Mouse (Mus musculus): Measurements from ENCODE around the gene Trim63.
"Not testable (repeated sequence)": the region's sequence is repeated elsewhere in the genome, so short reads cannot be mapped to it uniquely, and the experiment has no call there.

- not testable (repeated sequence) for TF ChIP-seq CTCF (IDR thresholded peaks at IDR 0.05; ENCODE audit: extremely low read depth, insufficient read length, insufficient replicate concordance, low read depth, low read length); POLR2A (IDR thresholded peaks at IDR 0.05; ENCODE audit: low read depth, low read length)
These were observed 18.8 kb upstream of the Trim63 start for GRCm38 (mm10) chr4:134296096-134296495.

All from small intestine, adult 2 months (tissue).